Mouse (Mus musculus) hindlimb bud, embryonic 11.5 days (tissue): ENCODE measurements at regions not wholly inside any gene's neighbourhood (a gene's known extent, or its start where the extent isn't known, plus 50 kb on each side); places are given as distances from the start of the nearest gene placed in this dataset.
A peak's percentile ranks its signal among the peaks of the same experiment; 100 is the strongest.

Experiments used
- DNase-seq: peaks from one replicate; pipeline ENCODE4 v3.0.0-alpha.2; 2012; ENCODE audit warnings: low read depth, low spot score; ENCODE audit errors: extremely low spot score

- DNase-seq, result no peak
Measured at GRCm38 (mm10) chr2:133221762-133222556, 276.3 kb upstream of the Fermt1 start.

- no peak for DNase-seq
Measured at GRCm38 (mm10) chr2:133235175-133235920, 289.6 kb upstream of the Fermt1 start.

GRCm38 (mm10) chr2:133252131-133252530 is 299.8 kb upstream of the Bmp2 start:
- no peak for DNase-seq

- DNase-seq, result no peak
Measured at GRCm38 (mm10) chr2:133274424-133274823, 277.5 kb upstream of the Bmp2 start.

- DNase-seq, result no peak
Measured at GRCm38 (mm10) chr2:133278546-133278945, 273.4 kb upstream of the Bmp2 start.

GRCm38 (mm10) chr2:133279275-133279674 is 272.7 kb upstream of the Bmp2 start:
- DNase-seq, result no peak

- DNase-seq, result no peak
Measured at GRCm38 (mm10) chr2:133282692-133283091, 269.3 kb upstream of the Bmp2 start.

- DNase-seq, result no peak
Measured at GRCm38 (mm10) chr2:133283709-133284108, 268.2 kb upstream of the Bmp2 start.

- DNase-seq, result no peak
Measured at GRCm38 (mm10) chr2:133294136-133294535, 257.8 kb upstream of the Bmp2 start.

- no peak for DNase-seq
Measured at GRCm38 (mm10) chr2:133305936-133306335, 246.0 kb upstream of the Bmp2 start.

GRCm38 (mm10) chr2:133311001-133311400 is 241.0 kb upstream of the Bmp2 start:
- peak; percentile 5 for DNase-seq

- DNase-seq, result no peak
Measured at GRCm38 (mm10) chr2:133326290-133327050, 225.5 kb upstream of the Bmp2 start.

GRCm38 (mm10) chr2:133327653-133328052 is 224.3 kb upstream of the Bmp2 start:
- no peak for DNase-seq

GRCm38 (mm10) chr2:133336177-133336901 is 215.6 kb upstream of the Bmp2 start:
- DNase-seq, result no peak

- DNase-seq, result no peak
Measured at GRCm38 (mm10) chr2:133338150-133338549, 213.8 kb upstream of the Bmp2 start.

- no peak for DNase-seq
Measured at GRCm38 (mm10) chr2:133341352-133341751, 210.6 kb upstream of the Bmp2 start.

- peak; percentile 42 for DNase-seq
Measured at GRCm38 (mm10) chr2:133345964-133346788, 205.8 kb upstream of the Bmp2 start.

GRCm38 (mm10) chr2:133346789-133347424 is 205.1 kb upstream of the Bmp2 start:
- DNase-seq, result no peak

GRCm38 (mm10) chr2:133351306-133351705 is 200.7 kb upstream of the Bmp2 start:
- DNase-seq, result no peak
